Mouse (Mus musculus) heart, postnatal 4 days (tissue): Measurements from ENCODE around the gene 1700067P10Rik. TPM values are rescaled to one million over a fixed set of nuclear protein-coding genes. Genes with fewer than 3 reads are reported as not detected.

Source experiments
- DNase-seq: peaks from one replicate; pipeline ENCODE4 v3.0.0; 2021
- total RNA-seq, 2 experiments: library from RNA; stranded (reverse); gene quantifications; 2 replicates each; pipeline ENCODE4 v1.2.3; 2021

Gene 1700067P10Rik
- total RNA-seq: not detected

DNA sequence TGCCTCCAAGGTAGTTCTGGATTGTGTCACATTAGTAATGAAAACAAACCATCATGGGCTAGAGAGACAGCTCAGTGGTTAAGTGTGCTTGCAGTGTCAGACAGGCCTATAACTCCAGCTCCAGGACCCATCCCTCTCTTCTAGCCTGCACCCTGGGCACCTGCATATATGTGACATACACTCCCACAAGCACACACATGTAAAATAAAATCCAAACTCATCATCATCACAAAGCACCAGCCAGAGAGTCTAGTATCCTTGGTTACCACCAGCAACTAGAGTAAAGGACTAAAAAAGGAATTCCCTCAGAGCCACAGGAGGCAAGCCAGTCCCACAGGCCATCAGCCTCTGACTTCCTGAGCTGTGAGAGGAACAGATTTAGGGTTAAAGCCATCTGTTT lies at the start of gene 1700067P10Rik:
Gene 1700067P10Rik (plus strand): TSS at position 301 of the 400 bp plus-strand sequence.
- no peak for DNase-seq

GRCm38 (mm10) chr17:48041351-48042287 lies 47.5 kb upstream of the 1700067P10Rik start:
- peak; percentile 52 for DNase-seq

DNA sequence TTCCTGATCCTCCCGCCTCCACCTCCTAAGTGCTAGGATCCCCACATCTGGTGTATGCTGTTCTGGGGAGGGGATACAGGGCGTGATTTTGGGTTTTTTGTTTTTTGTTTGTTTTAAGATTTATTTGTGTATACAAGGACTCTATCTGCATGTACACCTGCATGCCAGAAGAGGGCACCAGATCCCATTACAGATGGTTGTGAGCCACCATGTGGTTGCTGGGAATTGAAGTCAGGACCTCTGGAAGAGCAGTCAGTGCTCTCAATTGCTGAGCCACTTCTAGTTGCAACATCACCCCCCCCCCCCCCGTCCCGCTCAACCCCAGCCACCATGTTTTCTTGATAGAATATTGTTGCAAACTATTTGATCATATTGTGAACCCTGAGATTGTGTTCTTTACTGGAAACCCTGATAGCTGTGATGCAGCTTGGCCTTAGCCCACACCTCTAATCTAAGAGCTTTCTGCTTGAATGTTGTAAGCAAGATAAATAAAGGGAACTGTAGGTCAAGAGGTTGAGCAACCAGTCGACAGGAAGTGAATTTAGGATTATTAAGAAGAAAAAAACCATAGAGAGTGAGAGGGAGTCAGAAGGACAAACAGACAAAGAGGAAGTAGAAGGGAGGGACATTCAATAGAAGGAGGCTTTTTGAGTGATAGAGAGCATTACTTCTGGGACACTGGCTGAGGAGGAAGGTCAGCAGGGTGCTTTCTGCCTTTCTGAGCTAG lies 45.8 kb upstream of the 1700067P10Rik start:
- no peak for DNase-seq

DNA sequence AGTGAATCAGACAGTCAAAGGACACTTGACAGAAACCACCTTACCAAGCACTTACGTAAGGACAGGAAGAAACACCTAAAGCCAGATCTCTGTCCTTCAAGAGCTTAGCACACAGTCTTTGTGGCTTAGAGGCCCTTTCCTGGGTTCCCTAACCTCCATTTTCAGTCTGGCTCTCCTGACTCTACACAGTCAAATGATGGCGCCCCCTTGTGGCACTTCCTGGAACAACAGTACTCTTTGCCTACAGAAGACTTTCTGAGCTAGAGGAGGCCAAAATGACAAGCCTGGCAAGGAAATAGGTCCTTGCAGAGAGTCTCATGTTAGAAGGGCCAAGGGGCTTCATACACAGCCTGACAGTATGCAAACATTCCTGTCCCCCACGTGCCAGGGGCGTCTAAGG lies 43.5 kb upstream of the 1700067P10Rik start:
- peak; percentile 88 for DNase-seq

- DNase-seq: no peak
Observed at GRCm38 (mm10) chr17:48051638-48052337, 37.3 kb upstream of the 1700067P10Rik start.

- DNase-seq: no peak
Observed at GRCm38 (mm10) chr17:48052338-48053067, 36.6 kb upstream of the 1700067P10Rik start.

- DNase-seq: no peak
Observed at GRCm38 (mm10) chr17:48053646-48054045, 35.5 kb upstream of the 1700067P10Rik start.

DNA sequence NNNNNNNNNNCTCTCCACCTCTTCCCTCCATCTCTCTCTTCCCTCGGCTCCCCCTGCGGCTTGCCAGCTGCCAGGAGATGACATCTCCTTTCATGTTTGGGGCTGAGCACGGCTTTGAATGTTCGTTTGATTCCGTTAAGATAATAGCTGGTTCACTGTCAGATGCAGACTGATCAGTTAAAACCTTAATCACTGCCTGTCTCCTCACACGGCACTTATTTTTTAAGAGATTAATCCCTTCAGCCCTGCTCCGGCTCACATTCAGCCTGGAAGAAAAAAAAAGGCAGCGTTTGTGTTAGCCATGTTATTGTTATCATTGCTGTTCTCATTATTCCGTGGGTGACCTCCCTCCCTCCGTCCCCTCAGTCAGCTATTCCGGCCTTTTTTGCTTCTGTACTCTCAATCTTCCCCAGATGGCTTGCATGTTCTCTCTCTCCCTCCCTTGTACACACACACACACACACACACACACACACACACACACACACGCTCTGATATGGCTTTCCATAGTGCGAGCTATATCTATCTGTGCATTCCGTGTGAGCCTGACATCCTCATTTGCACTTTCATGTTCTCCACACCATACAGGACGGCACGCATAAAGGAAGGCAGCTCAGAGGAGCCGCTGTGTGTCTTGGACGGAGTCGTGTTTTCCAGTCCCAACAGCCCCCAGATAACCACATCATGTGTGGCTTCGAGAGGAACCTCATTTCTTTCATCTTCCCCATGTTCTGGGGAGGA lies 33.9 kb upstream of the 1700067P10Rik start:
- DNase-seq: no peak

GRCm38 (mm10) chr17:48057382-48057781 lies 31.7 kb upstream of the 1700067P10Rik start:
- peak; percentile 32 for DNase-seq

GRCm38 (mm10) chr17:48064196-48064843 lies 24.8 kb upstream of the 1700067P10Rik start:
- DNase-seq: no peak

- DNase-seq: no peak
Observed at GRCm38 (mm10) chr17:48065081-48065501, 24.0 kb upstream of the 1700067P10Rik start.

DNA sequence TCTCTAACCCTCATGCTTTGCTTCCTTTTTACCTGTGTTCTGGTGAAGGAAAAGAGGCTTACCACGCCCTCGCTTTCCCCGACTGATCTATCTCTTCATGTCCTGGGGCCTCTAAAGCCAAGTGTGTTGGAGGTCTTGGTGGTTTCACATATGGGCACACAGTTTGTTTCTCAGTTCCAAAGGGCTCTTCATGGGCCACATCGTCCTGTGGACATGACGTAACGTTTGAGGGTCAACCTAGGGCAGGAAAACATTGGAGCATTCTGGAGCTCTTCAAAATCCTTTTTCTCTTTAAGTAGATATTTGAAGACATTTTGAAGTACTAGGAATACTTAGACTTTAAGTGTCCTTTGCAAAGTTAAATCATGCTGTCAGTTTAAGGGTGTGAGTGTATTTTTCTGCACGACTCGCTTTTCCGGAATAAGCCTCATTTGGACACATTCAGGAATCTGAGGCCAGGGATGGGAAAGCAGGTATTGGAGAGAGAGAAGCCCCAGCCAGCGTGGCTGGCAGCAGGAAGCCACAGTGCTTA lies 22.0 kb upstream of the 1700067P10Rik start:
- DNase-seq: no peak

DNA sequence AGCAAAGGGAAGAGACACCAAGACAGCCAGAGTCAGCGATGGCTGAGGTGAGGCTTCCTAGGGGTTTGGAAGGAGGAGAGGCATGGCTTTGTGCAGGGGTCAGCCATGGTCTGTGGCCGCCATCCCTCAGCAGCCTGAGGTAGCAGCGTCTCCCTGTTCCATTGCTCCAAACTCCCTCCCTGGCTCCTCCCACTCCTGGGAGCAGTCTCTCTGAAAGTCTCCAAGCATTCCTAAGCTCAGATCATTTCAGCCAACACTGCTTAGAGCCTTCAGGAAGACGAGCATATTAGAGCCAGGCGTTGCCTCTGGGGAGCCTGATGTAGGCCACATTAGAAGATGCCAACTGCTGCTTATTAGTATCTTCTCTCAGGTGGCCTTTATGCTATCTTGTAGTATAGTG lies 21.4 kb upstream of the 1700067P10Rik start:
- no peak for DNase-seq

DNA sequence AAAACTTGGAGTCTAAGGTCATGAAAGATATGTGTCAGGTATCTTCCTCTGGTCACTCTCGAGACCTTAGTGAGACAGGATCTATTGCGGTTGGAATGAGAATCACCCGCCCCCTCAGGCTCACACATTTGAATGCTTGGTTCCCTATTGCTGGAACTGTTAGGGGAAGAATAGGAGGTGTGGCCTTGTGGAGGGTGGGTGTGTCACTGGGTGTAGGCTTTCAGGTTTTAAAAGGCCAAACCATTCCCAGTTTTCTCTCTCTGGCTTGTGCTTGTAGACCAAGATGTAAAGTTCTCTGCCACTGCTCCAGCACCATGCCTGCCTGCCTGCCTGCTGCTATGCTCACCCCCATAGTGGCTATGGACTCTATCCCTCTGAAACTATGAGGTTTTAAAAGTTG lies 8.5 kb upstream of the 1700067P10Rik start:
- DNase-seq: no peak

DNA sequence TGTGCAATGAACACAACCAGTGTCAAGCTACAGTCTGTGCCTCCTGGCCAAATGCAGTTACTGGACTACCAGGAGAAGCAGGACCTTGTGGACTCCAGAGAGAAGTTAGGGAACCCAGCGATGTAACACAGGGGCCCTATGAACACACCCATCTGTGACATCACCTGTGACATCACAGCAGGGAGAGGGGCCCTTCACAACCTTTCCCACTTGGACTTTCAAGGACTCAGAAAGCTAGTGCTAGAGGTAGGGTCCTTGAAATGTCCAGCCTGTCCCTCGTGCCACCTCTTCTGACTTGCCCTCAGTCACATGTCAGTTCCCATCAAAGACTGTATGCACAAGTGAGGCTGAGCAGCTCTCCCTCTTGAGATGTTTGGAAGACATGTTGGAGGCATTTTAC lies 327 bp downstream of the 1700067P10Rik start:
- DNase-seq: no peak

- DNase-seq: no peak
Observed at GRCm38 (mm10) chr17:48090305-48090704, 1.2 kb downstream of the 1700067P10Rik start.

DNA sequence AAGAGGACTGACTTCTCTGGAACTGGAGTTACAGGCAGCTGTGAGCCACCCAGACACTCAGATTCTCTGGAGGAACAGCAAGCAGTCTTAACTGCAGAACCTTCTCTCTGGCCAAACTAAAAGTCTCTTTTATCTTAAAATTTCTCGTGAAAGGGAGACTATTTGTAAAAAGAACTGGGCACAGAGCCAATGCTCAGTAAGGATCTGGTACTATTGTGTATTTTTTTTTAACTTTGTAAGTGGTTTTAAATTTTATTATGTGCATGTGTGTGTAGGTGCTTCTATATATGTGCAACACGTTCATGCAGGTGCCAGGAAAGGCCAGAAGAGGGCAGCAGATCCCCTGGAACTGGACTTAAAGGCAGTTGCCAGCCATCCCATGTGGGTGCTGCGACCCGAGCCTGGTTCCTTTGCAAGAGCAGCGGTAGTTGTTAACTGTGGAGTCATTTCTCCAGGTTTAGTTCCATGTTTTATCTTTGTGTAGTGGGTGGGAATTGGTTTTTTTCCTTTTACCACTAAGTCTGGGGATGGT lies 4.2 kb downstream of the 1700067P10Rik start:
- DNase-seq: no peak

DNA sequence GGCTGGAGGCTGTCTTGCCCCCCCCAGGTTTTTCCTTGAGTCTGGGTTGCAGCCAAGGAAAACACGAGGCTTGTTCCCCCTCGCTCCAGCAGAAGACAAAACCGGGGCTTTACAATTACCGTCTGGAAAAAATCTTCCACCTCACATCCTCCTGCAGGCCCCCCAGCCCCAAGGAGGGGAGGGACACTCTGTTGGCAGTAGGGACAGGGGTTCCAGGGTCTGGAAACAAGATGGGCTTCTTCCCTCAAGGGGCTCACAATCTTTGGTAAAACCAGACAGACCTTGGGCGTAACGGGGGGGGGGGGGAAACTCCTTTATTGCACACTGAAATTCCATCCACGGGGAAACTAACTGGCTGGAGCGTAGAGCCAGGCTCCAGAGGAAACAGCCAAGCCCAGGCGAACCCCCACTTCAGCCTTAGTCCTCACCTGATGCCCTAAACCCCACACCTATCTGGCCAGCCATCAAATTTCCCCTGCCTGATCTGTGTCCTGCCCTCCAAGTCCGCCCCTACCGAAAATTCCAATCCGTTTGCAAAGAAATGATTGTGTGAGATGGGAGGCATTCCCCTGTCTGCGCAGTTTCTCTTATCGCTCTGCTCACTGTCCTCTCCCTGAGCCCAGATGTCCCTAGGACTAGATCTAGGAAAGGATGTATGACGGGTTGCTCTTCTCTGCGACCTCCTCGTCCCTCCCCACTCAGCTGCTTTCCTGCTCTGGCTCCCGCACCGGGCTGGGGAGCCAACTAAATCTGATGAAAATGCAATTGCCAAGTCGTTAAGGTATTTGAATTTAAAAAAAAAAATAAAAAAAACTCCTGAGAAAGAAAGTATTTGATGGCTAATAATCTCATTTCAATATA lies 5.9 kb downstream of the 1700067P10Rik start:
- DNase-seq: no peak

DNA sequence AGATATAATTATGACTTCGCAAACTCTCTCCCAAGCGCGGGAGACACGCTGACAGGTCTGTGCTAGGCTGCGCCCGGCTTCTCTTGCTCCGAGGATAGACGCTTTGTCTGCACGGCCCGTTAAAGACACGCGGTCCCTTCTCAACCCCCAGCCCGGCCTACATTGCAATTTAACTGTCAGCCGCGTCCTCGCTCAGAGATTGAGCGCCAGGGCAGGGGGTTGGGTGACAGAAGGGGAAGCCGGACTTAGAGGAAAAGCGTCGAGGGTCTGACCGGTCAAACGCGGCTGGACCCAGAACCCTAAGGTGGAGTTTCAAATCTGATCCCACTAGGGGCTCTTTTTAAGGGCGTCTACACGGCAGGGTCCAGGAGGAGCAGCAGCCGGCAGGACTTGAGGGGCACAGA lies 6.6 kb downstream of the 1700067P10Rik start:
- peak; percentile 24 for DNase-seq
